Mouse (Mus musculus) ES-Bruce4 (cell line): ENCODE results near the gene Hoxa5. TPM values are rescaled to one million over a fixed set of nuclear protein-coding genes. Genes with fewer than 3 reads are reported as not detected.

Experiments
- H3K27ac ChIP-seq: 2 replicates; pipeline ENCODE4 v1.5.1; 2012; ENCODE audit warnings: low read length, inconsistent platforms; ENCODE audit not compliant: insufficient read depth
- H3K27me3 ChIP-seq: 2 replicates; pipeline ENCODE4 v1.6.1; 2012; ENCODE audit warnings: mild to moderate bottlenecking, low read length, inconsistent platforms; ENCODE audit not compliant: control insufficient read depth, poor library complexity, insufficient read depth, severe bottlenecking
- H3K36me3 ChIP-seq: 2 replicates; pipeline ENCODE4 v1.6.1; 2012; ENCODE audit warnings: inconsistent platforms, mild to moderate bottlenecking, low read length, moderate library complexity; ENCODE audit not compliant: control insufficient read depth, poor library complexity, insufficient read depth, severe bottlenecking
- H3K4me1 ChIP-seq: one replicate; pipeline ENCODE4 v1.8.1; 2011; ENCODE audit warnings: low read length; ENCODE audit not compliant: control insufficient read depth, insufficient read depth
- H3K4me3 ChIP-seq: 2 replicates; pipeline ENCODE4 v1.5.1; 2011; ENCODE audit warnings: low read depth, mild to moderate bottlenecking, low read length
- H3K9ac ChIP-seq: 2 replicates; pipeline ENCODE4 v1.6.1; 2012; ENCODE audit warnings: low read depth, mild to moderate bottlenecking, inconsistent platforms; ENCODE audit not compliant: poor library complexity, severe bottlenecking
- H3K9me3 ChIP-seq: replicated peaks from 2 replicates; pipeline ENCODE4 v1.6.1; 2012; ENCODE audit warnings: mild to moderate bottlenecking, low read length, inconsistent platforms; ENCODE audit not compliant: control insufficient read depth, poor library complexity, insufficient read depth, severe bottlenecking
- CTCF ChIP-seq: IDR thresholded peaks from one replicate; pipeline ENCODE4 v1.8.1; 2011; ENCODE audit warnings: low read depth, low read length
- EP300 ChIP-seq: IDR thresholded peaks from 2 replicates; pipeline ENCODE4 v1.6.1; 2011; ENCODE audit warnings: low read depth, low read length; ENCODE audit not compliant: insufficient read depth
- POLR2A ChIP-seq: IDR thresholded peaks from one replicate; pipeline ENCODE4 v1.8.1; 2011; ENCODE audit warnings: low read length; ENCODE audit not compliant: insufficient read depth
- polyA plus RNA-seq: library from polyadenylated mRNA; stranded (reverse); fragments of >200 nt; gene quantifications from 2 replicates; pipeline ENCODE4 v1.2.4, GENCODE M21; 2011; ENCODE audit warnings: low read depth; ENCODE audit not compliant: missing spikeins, insufficient read depth, insufficient read length

Hoxa5 gene
- polyA plus RNA-seq, 1 experiment, result not detected

DNA sequence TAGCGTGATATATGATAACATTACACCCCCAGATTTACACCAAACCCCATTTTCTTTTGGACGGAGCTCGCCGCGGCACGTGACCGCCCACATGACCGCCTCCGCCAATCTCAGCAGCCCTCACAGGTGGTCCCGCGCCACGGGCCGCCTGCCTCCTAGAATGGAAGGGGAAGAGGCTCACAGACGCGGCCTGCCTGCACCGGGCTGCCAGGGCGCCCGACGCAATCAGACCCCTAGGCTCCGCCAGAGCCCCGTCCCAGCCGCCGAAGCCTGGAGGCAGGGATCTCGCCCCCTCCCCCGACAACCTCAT, 13.0 kb upstream of the Hoxa5 start:
- Histone ChIP-seq H3K27ac (no peak overlapping the region), H3K4me1 (no peaks in the 10 kb centered on the region), H3K36me3 (no peaks in the 10 kb centered on the region), H3K9ac (peak overlapping the region; percentile 50; the same call in 1 of the 2 replicates), H3K27me3 (peaks cover 58% of the 10 kb centered on the region), H3K4me3 (peak overlapping the region; percentile 28), H3K9me3 (no peaks in the 10 kb centered on the region)
- TF ChIP-seq CTCF (no peak), EP300 (no peak), POLR2A (no peak)

DNA sequence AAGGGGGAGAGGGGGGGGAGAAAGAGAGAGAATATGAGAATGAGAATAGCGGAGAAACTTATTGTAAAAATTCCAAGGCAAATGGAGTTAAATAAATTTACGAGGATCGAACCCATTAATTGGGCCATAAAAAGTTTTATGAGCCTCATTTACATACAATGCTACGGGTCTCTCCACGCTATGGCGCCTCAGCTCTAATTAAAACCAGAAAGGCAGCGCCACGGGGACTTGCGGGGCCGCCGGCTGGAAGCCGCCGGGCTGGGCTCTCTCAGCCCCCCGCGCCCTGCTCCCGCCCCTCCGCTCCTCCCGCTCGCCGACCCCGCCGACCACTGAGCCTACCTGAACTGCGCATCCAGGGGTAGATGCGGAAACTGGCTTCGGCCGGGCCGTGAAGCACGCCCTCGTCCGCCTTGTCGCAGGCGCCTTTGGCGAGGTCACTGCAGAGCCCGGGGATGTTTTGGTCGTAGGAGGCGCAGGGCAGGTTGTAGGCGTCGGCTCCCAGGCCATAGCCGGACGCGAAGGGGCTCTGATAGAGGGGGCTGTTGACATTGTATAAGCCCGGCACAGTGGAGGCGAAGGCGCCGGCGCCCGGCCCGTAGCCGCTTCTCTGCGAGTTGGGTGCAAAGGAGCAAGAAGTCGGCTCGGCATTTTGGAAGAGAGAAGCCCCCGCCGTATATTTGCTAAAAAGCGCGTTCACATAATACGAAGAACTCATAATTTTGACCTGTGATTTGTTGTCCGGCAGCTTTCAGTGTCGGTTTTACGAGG, 12.5 kb upstream of the Hoxa5 start:
- peak overlapping the region; percentile 50 for H3K9ac ChIP-seq
- H3K9me3 ChIP-seq, result no peaks in the 10 kb centered on the region
- TF ChIP-seq POLR2A (no peak), CTCF (no peak), EP300 (no peak)
- no peaks in the 10 kb centered on the region for H3K4me1 ChIP-seq
- peak overlapping the region; percentile 28 for H3K4me3 ChIP-seq
- peaks cover 57% of the 10 kb centered on the region for H3K27me3 ChIP-seq
- H3K36me3 ChIP-seq, result no peaks in the 10 kb centered on the region
- H3K27ac ChIP-seq, result no peak overlapping the region

DNA sequence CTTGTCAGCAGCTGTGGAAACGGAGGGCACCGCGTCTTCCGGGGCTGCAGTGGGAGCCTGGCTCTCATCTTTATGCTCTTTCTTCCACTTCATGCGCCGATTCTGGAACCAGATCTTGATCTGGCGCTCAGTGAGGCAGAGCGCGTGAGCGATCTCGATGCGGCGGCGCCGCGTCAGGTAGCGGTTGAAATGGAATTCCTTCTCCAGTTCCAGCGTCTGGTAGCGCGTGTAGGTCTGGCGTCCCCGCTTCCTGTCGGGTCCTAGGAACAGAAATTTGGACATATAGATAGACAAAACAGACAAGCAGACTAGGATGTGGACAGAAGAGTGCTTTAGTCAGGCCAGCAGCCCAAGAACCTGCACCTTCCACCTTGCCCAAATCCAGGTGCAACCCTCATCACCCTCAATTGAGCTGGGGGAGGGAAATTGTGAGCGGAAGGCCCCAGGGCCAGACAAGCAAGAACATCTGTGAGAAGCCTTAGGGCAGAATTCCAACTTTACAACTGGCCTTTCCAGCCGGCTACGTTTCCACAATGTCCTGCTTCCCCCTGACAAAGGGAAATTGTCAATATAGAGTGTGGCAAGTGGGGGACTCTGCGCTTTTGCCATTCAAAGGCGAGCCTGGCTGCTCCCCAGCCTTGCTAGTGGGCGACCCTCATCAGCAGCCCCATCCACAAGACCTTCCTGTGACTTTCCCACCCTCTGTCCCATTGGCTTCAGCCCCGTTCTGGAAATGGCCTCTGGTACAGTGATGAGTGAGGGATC, 11.6 kb upstream of the Hoxa5 start:
- Histone ChIP-seq H3K9ac (no peak overlapping the region), H3K27me3 (peaks cover 57% of the 10 kb centered on the region), H3K36me3 (no peaks in the 10 kb centered on the region), H3K9me3 (no peaks in the 10 kb centered on the region), H3K4me3 (no peak overlapping the region), H3K4me1 (no peaks in the 10 kb centered on the region), H3K27ac (no peak overlapping the region)
- no peak for TF ChIP-seq EP300
- no peak for TF ChIP-seq POLR2A
- TF ChIP-seq CTCF, result no peak

DNA sequence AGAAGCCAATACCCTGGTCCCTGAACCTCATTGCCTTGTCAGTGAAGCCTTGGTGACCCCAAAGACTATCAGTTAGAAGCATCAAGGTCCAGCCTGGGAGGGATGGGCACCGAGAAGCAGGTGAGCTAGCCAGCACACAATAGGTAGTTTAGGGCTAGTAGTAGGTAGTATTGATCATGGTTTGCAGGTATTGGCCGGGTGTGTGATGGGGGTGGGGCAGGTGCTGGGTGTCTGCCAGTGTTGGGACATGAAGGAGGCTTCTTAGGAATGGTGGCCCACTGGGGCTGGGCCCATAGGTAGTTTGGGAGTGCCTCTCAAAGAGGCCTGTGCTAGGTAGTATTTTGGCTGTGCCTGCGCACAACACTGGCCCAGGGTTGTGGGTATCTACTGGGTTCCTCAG, 10.7 kb upstream of the Hoxa5 start:
- no peak overlapping the region for H3K27ac ChIP-seq
- TF ChIP-seq EP300 (no peak), POLR2A (no peak), CTCF (no peak)
- peaks cover 52% of the 10 kb centered on the region for H3K27me3 ChIP-seq
- no peak overlapping the region for H3K4me3 ChIP-seq
- H3K9ac ChIP-seq, result no peak overlapping the region
- H3K4me1 ChIP-seq, result no peaks in the 10 kb centered on the region
- no peaks in the 10 kb centered on the region for H3K9me3 ChIP-seq
- no peaks in the 10 kb centered on the region for H3K36me3 ChIP-seq

DNA sequence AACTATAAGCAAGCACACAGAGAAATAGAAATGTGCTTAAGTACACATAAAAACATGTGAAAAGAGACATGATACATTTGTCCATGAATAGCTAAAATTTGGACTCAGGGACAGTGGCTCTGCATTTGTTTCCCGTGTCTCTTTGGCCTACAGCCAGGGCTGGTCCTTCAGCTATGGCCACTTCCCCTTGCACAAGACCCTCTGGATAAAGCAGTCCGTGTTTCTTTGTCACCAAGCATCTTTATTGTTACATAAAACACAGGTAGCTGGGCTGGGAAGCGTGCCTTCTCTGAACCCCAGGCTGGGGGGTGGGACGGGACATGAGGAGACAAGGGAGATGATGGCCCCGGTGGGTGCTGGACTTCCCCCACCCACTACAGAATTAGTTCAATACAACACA, 9.9 kb upstream of the Hoxa5 start:
- Histone ChIP-seq H3K4me3 (no peak overlapping the region), H3K9me3 (no peaks in the 10 kb centered on the region), H3K27me3 (peaks cover 55% of the 10 kb centered on the region), H3K4me1 (no peaks in the 10 kb centered on the region), H3K27ac (no peak overlapping the region), H3K9ac (no peak overlapping the region), H3K36me3 (no peaks in the 10 kb centered on the region)
- TF ChIP-seq EP300, result no peak
- TF ChIP-seq CTCF, result no peak
- no peak for TF ChIP-seq POLR2A
